Mouse (Mus musculus) ovary, postnatal 10 days (tissue): ENCODE measurements around the gene Atp8b5.
A peak's percentile ranks its signal among the peaks of the same experiment; 100 is the strongest.

Experiments
- DNase-seq: peaks from one replicate; pipeline ENCODE4 v3.0.0; 2022; ENCODE audit warnings: low spot score

Gene Atp8b5

DNA sequence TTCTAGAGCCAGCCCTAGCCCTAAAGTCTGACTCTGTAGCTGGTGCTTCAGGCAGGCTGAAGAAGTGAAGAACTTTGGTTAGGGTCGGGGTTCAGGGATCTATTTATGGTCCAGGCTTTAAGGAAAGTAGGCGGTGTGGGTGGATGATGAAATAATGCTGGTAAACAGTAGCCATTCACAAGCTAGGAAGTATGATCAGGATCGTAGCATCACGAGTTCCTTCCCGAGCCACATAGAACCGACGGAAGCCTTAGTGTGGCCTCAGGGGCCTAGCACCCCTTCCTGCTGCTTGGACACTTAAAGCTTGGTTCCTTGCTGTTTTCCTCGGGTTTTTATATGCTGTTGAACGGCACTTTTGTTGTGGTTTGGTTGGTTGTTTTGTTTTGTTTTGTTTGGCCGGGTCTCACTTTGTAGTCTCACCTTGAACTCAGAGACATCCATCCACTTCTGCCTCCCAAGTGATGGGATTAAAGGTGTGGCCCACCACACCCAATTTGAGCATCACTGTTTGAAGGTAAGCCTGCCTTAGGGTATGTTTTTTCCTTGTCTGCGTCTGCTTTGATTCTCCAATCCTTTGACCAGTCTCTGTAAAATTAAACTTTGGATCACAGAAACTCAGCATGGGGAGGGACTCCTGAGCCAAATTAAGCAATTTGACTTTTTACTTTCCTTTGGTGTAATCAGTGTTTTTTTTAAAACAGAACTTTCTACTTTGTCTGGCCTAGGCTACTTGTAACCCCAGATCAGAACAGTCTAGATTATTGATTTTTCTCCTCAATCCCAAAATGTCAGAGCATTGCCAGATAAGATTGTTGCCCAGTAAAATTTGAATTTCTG, 116.5 kb downstream of the Atp8b5 start:
- no peak for DNase-seq

DNA sequence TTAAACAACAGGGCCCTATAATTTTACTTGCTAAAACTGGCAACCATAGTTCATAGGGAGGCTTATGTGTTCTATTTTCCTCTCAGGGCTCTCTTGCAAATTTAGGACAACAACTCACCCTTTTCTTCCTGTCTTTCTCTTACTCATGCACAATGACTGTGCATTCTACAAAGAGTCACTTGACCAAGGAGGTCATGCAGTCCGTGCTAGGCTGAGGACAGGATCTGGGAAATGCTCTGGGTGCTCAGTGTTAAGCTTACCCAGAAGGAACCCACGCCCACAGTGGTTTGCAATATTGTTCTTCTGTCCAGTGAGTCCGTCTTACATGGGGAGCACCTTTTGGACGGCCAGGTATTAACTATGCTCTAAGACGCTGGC, 117.1 kb downstream of the Atp8b5 start:
- no peak for DNase-seq

DNA sequence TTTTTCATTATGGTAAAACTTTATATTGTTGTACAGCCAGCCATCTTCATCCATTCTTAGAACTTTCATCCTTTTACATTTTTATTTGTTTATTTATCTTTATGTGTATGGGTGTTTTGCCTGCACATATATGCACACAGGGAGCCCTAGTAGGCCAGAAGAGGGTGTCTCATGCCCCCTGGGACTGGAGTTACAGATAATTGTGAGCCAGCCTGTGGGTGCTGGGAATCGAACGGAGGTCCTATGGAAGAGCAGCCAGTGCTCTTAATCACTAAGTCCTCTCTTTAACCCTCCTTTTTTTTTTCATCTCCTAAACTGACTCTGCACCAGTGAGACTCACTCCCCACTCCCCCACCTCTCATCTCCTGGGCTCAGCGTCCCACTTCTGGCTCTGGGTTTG, 117.6 kb downstream of the Atp8b5 start:
- no peak for DNase-seq

DNA sequence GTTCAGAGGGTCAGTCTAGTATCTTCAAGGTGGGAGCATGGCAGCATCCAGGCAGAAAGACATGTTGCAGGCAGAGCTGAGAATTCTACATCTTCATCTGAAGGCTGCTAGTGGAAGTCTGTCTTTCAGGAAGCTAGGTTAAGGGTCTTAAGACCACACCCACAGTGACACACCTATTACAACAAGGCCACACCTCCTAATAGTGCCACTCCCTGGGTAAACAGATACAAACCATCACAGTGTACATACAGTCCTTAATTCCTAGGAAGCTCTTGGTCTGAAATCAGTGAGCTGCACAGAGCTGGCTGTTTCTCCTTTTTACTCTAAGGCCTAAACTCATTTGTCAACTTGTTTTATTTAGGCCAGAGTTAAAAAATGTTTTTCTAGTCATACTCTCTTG, 120.0 kb downstream of the Atp8b5 start:
- no peak for DNase-seq

DNA sequence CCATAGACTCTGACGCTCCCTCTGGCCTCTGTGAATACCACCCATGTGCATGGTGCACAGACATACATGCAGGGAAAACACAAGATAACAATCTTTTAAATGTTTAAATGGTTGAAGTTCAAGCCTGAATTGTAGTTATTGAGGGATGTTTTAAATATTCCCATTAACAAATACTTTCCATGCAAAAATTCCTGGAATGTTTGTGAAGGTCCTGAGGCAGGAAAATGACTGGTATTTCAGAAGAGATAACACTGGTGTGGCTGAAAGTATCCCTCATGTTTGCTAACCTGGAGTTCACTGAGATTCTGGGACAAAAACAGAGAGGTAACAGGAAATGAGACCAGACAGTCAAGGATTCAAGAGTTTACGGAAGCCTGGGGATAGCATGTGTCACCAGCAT, 122.4 kb downstream of the Atp8b5 start:
- DNase-seq, result no peak

DNA sequence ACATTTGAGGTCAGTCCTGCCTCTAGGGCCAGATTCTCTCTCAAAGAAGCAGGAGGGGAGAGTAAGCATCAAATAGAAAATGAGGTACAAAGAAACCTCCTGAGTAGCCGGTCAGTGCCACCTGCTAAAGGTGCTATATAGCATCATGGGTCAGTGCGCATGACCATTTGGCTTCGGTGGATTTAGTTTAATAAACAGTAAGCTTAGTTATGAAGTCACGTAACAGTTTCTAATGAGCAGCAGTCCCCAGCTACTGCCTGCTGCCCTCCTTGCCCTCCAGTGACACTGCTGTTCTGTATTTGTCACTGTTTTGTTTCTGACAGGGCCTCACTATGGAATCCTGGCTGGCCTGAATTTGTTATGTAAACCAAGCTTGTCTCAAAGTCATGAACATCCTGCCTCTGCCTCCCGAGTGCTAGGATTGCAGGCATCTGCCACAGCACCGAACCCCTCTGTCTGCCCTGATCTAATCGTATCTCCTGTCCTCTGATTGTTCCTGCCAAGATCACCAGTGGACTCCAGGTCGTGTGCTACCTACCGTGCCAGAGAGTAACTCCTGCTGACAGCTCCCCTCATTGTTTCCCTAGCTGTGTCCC, 123.0 kb downstream of the Atp8b5 start:
- no peak for DNase-seq

DNA sequence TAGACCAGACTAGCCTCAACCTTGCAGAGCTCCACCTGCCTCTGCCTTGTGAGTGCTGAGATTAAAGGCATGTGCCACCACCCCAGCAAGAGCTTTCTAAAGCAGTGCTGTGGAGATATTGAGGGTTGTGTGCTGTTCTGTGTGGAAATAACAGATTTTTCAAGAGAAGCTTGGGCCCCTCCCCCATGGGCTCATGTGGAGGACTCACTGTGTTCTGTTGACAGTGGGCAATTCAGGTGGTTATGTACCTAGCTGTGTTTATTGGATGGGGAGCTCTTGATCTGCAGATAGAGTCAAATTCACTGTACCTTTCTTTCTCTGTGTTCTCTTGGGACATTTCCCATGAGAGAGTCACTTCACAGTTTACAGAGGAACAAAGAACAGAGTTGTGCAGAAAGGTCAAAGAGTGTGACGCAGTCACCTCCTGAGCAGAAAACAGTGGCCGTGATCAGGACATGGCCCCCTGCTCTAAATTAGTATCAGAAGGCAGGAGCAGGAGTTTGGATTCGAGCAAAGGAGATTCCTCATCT, 124.6 kb downstream of the Atp8b5 start:
- DNase-seq, result no peak

DNA sequence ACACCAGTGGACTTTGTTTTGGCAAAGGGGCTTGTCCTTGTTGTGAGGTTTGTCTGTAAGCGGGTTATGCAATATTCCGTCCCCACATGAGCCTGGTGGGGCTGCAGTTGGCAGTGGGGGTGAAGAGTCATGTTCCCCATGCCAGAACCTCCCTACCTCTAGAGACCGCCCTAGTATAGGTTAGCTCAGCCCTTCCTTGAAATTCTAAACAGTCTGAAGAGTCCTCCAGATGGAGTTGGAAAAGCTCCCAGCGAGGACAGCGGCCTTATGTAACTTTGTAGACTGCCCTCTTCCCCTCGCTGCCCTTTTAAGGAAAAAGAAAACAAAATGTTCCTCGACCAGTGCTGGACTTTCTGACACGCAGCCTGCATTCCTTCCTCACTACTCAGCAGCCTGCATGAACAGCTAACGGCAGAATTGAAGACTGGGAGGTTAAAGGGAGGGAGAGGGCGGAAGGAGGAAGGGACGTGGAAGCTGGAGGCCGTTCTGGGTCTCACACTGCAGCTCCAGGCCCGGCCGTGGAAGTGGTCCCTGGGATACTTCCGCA, 127.5 kb downstream of the Atp8b5 start:
- peak; percentile 35 for DNase-seq

DNA sequence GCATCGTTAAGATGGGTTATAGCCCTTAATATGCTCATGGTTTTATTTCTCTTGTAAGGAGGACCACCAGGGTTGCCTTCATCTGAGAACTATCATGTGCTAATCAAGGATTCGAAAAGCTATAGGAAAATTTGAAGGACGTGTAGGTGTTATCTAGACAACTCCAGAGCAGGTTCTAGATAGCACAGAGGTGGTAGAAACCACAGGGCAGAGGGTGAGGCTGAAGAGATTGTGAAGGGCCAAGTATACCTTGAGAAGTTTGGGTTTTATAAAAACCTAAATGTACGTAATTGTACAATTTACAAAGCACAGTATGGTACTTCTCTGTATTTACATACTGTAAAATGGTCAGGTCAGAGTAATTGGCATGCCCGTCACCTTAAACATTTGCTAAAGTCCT, 128.2 kb downstream of the Atp8b5 start:
- DNase-seq, result no peak

DNA sequence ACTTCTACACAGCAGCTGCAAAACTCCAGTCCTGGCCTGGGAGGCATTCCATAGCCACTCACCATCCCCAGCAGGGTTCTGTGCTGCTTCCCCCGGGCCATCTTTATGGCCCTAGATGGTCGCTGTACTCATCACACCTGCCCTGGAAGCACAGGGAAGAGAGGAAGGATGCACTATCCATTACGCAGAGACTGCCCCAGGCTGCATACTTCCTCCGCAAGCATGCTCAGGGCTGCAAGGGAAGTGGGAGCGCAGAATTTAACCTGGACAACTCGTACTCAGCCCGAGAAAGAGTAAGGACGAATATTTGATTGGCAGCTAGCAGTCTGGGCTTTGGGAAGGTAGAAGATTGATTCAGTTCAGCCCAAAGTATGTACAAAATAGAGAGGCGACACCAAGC, 128.9 kb downstream of the Atp8b5 start:
- no peak for DNase-seq

DNA sequence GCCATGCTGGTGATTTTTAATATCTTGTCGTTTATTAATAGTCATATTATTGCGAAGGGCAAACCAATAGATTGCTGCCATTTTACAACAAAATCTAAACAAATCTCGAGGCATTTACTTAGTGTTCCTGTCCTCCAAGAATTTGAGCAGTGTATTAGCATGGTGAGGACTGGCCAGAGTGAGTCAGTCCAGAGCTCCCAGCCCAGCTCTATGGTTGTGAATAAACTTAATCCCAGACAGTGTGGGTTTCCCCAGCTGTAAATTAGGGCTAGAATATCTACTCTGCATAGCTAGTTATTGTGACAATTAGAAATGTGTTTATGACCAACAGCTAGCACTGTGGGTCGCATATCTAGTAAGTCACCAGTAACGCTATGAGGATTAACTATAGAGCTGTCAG, 129.4 kb downstream of the Atp8b5 start:
- no peak for DNase-seq

DNA sequence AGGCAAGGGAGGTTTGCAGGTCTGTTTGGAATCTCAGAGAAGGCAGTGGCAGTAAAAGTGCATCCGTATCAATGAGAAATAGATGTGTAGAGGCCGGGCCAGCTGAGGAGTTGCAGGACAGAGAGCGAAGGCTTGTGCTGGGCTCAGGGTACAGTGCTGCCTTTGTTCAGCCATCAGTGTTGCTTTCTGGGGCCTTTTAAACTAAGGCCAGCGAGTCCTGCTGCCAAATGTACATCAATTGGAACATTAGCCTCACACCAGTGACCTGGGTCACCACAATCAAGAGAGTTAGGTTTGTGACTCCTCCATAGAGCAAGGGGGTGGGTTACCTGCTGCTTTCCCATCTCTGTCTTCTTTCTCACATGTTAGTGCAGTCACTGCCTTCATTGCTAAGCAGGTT, 131.1 kb downstream of the Atp8b5 start:
- no peak for DNase-seq

DNA sequence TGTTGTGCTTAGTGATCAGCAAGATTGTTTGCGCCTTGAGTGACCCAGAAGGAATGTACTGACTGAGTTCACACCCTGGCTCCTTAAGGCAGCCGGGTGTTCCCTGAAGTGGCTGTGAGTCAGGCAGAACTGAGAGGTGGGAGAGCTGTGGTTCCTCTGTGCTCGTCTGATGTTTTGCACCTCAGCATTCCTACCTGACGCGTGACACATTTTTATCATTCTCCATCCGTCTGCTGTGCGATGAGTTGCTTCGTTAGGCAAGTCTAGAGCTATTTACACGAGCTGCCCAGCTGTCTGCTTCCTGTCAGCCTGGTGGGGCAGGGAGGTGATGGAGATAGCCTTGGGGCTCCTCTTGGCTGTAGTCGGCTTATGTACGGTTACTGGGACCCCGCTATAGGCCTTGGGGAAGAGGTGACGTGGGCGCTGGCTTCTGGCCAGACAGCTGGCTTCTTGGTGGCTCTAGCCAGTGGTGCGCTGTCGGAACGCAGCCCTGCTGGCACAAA, 131.9 kb downstream of the Atp8b5 start:
- no peak for DNase-seq

DNA sequence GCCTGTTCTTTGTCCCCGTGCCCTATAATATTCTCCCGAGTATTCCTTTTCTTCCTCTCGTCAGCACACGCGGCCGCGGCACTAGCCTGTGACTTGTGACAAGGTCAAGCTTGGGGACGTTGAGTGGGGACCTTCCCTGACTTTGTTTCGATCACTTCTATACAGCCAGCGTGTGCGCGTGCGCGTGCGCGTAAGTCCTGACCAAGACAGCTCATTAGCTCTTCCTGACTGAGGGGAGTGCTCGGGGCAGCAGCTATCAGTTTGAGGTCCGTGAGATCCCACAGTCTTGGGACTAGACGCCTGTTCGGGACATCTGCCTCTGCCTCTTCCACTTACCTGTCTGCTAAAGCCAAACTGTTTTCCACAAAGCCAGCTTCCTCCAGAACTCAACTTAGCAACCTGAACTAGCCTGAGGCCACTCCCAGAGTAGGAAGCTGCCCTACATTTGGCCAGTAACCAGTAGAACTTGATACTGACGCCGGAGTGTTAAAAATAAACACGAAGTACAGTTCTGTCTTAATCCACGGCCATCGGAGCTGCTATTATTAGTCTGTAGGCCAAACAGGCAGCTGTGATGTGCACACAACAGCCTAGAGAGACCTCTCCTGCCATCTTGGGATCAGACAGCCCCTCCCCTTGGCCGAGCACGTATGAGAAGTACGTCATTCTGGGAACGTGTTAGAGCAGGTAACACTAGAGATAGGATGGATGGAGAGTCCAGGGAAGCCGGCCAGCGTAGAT, 132.6 kb downstream of the Atp8b5 start:
- DNase-seq, result no peak

DNA sequence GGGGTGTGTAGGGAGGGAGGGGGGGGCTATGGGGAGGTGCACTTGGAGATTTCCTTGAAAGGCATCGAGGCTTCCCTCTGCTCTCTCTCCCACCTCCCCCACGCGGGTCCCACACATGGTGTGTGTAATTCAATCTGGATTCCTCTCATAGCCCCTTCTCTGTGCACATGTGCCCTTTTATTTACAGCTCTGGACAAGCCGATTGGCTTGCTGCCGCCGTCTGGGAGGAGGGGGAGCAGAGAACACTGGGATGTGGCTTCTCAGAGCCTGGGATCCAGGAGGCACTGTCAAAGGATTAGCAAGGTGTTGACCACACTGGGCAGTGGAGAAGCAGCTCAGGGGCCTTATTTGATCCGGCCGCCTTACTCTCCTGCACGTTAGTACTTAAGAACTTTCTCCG, 134.0 kb downstream of the Atp8b5 start:
- DNase-seq, result no peak

DNA sequence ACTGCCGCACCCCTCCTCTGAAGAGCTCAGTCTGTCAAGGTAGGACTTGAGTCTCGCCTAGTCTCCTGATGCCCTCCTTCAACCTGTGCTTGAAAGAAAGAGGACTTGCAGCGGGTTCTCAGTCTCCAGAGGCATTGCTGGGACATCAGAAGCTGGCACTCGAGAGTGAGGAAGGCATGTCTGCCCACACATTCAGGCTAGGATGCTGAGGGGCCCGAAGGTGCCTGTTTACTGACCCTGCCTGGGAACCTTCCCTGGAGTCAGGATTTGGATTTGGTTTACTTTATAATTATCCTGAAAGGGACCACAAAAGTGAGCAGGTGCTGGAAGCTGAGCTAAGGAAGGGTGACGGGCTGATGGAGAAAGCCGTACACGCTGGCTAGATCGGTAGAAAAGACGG, 134.5 kb downstream of the Atp8b5 start:
- no peak for DNase-seq

DNA sequence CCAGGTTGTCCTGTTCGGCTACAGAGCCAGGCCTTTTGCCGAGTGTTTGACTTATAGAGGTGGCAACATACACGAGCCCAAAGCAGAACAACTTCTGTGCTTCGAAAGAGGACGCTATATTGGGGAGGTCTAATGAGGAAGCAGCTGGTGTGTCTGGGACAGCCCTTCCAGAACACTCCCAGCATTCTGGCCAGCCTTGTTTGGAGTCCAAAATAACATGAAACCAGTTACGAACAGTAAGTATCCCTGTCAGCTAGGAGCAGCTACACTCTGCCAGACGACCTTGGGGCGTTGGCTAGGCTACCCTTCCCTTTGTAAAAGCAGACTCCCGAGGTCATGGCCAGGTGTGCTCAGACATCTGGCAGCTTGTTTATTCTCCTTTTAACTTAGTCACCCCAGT, 135.3 kb downstream of the Atp8b5 start:
- DNase-seq, result no peak

DNA sequence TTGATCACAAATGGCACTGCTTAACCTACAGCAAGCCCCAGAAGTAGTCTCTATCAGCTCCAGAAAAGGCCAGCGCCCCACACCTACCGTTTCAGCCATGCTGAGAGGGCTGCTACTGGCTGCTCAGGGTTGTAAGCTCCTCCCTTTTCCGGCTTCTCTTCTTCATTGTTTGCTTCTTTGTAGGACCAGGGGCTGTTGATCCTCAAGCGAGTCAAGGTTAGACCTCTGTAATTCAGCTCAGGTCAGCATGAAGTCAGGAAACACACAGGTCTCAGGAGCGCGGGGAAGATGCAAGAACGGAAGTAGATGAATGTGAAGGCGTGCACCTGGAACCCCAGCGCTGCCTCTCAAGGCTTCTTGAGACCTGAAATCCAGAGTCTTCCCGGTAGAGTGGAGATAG, 137.7 kb downstream of the Atp8b5 start:
- no peak for DNase-seq

DNA sequence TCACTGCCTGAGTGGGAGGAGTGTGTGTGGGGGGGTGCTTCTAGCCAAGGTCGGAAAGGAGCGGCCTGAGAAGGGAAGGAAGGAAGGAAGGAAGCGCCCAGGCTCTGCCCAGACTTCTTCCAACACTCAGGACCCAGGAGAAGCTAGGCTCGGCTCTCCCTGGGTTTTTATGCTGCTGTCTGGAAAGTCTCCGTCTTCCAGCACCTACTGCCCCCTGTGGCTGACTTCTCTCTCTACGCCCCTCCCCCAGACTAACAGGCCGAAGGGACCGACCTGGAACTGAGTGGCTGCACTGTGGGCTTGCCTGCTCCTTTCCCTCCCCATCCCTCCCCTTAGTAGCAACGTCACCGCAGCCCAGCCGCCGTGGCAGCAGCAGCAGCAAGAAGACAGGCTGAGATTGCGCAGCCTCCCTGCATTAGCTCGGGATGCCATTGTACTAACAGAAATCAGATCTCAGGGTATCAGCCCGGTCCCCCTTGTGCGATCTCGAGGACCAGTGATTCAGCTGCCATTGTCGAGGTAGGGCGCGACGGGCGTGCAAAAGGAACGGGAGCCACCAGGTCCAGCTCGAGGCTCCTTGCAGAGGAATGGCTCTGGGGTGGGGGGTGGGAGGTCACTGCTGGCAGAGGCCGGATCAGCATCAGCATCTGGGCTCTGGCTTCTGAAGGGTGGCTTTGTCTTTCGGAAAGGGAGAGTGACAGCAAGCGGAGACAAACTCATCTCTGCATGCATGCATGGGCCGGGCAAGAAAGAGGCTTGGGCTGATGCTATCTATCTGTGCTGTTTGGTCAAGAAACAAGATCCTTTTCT, 139.4 kb downstream of the Atp8b5 start:
- DNase-seq, result peak; percentile 41

DNA sequence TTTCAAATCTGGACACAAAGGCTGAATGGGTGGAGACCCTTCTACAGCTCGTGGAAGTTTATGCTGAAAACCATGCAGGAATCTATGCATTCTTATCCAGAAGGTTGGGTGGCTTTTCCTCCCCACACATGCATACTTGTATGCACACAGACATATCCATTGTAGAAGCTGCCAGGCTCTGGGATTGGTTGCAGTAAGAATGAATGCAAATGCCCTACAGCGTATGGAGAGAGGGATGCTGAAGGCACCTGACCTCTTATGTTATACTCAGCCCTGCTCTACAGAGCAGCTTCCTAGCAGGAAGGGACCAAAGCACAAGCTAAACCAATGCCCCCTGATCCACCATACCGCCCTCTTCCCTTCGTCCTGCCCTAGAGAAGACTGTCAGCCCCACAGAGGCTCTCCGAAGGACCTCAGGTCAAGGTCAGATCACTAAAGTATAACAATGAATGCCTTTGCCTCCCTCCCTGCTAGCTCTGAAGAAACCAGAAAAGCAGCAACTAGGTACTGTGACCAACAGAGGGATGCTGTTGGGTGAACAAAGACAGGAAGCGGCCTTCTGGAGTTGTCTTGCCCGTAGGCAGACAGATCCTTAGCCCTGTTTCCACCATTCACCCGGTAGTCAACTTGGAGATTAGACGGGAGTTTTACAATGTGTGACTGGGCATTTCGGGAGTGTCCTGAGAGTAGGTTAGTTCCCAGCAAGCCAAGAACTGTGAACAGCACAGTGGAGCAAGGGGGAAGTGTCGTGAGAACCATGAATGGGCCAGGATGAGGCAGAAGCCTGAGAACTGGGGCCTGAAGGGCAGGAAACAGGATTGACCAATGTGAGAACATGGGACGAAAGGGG, 140.3 kb downstream of the Atp8b5 start:
- no peak for DNase-seq

DNA sequence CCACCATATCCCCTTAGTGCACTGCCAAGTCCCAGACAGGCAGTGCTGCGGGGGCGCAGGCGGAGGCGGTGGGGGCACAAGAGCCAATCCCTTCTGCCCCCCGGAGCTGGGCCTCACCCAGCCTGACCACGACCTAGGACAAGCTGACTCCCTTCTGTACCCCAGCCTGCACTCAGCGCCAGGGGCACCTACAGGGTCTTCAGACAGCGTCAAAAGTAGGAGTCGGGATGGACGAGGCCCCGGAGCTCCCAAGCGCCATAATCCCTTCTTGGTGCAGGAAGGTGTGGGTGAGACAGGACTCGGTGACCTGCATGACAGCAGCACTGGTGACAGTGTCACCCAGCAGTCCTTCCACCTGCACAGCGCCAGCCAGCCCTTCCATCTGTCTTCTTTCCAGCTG, 147.8 kb downstream of the Atp8b5 start:
- DNase-seq, result no peak
